Mouse (Mus musculus) liver, embryonic 11.5 days (tissue): Measurements from ENCODE around the gene Gm5142. TPM values are rescaled to one million over a fixed set of nuclear protein-coding genes. Genes with fewer than 3 reads are reported as not detected.

ENCODE experiments used
- polyA plus RNA-seq: library from polyadenylated mRNA; unstranded; fragments of >200 nt; fragmentation: Nextera tagmentation; extraction: Ambion mirVana; gene quantifications from 2 replicates; pipeline ENCODE4 v1.2.1, GENCODE M21; 2014

Gm5142 gene
- polyA plus RNA-seq, 1 experiment from 2014 or later = not detected

Other genes starting within 250 kb of the Gm5142 start
- not detected in 2 replicates for gene 1700129C05Rik, start 35.9 kb downstream of the Gm5142 start, polyA plus RNA-seq
- gene Rcbtb1, start 22.5 kb upstream of the Gm5142 start, polyA plus RNA-seq = 54.0 and 55.5 TPM in 2 replicates
- not detected in 2 replicates for gene Gm6904, start 81.5 kb upstream of the Gm5142 start, polyA plus RNA-seq
- gene Phf11a, start 118.8 kb upstream of the Gm5142 start, polyA plus RNA-seq = 0.16 TPM in 1 of 2 replicates, not detected in the other
- gene Phf11b, start 162.6 kb upstream of the Gm5142 start, polyA plus RNA-seq = 0.78 and 1.1 TPM in 2 replicates
- gene Phf11d, start 186.7 kb upstream of the Gm5142 start, polyA plus RNA-seq = 0.37 and 1.0 TPM in 2 replicates
- gene Phf11c, start 216.6 kb upstream of the Gm5142 start, polyA plus RNA-seq = 0.75 and 1.1 TPM in 2 replicates